Mouse (Mus musculus): ENCODE measurements around the gene 4933405L10Rik.

The 4933405L10Rik gene

DNA sequence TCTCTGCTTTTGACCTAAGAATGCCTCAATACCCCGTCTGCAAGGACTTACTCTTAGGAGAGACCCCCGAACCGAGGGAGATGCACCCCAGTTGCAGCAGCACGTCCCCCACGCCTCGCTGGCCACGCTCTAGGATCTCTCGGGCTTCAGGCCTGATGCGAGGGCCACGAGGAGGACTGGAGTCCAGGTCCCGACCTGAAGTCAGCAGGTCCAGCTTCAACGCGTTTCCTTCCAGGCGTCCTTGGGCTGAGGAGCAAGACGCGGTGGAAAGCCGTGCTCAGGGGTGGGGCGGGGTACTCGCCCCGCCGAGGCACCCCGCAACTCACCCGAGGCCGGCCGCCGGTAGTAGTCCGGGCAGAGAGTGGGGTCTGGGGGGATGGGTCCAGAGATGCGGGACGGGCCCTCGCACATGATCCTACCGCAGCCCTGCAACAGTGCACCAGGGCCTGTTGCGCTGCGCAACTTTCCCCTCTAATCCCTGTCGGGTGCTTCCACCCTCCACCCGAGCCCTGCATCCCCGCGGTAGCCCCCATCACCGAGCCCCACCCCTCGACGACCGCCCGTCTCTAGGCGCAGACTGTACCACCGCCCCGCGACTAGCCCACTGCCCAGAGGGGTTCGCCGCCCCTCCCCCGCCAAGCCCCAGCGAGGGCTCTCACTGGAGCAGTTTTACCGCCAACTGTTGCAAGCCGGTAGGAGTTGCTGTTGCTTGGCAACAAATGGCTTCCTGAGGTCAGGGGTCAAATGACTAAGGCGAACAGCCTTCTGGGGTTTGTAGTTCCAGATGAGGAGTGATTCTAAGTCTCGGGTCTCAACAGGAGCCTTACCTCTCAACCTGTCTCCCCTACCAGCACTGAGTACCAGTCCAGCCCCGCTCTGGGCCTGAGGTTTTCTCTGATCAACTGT lies at the start of gene 4933405L10Rik, which contains the start of gene Enkd1:
Gene 4933405L10Rik, plus strand, starts transcription at position 158 of the 906 bp plus-strand sequence.
Gene Enkd1, minus strand, starts transcription at position 713 of the 906 bp plus-strand sequence.
- DNase-seq (ENCODE audit: low spot score in 2 of 2): peak; percentile 72 to 82

- no peak for DNase-seq (ENCODE audit: low spot score in 2 of 2)
Measured at GRCm38 (mm10) chr8:105661167-105661566, 46.3 kb upstream of the 4933405L10Rik start.

GRCm38 (mm10) chr8:105677891-105678290 lies 29.6 kb upstream of the 4933405L10Rik start:
- DNase-seq (ENCODE audit: low spot score in 2 of 2): no peak

DNA sequence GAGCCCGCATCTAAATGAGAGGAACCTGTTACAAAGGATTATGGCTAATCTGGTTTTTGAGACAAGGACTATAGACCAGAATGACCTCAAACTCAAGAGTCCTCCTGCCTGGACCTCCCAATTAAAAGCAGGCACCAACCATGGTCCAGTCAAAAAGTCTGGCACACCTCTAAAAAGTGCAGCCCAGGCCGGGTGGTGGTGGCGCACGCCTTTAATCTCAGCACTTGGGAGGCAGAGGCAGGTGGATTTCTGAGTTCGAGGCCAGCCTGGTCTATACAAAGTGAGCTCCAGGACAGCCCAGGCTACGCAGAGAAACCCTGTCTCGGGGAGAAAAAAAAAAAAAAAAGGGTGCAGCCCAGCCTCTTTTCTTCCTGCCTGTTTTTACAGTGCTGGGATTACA lies 22.1 kb upstream of the 4933405L10Rik start:
- no peak for DNase-seq (ENCODE audit: low spot score in 2 of 2)

GRCm38 (mm10) chr8:105685796-105686308 lies 21.6 kb upstream of the 4933405L10Rik start, which contains the start of gene Carmil2:
TSS of gene Carmil2 (plus strand) at chr8:105686274.
- DNase-seq (ENCODE audit: low spot score in 2 of 2): peak; percentile 41 to 62

DNA sequence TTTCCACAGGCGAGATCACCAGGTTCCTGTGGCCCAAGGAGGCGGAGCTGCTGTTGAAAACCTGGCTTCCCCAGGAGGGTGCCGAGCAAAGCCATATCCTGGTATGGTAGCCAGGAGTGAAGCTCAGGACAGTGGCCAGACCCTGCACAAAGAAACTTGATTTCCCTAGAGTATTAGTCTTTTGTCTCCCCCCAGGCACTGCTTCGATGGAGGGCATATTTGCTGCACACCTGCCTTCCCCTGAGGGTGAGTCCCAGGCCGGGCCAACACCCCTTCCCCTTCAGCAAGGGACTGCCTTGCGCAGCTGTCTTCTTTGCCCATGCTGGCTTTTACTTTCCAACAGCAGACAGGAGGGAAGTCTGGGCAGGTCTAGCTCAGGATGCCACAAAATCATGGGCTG lies 20.9 kb upstream of the 4933405L10Rik start:
- no peak for DNase-seq (ENCODE audit: low spot score in 2 of 2)

- no peak for DNase-seq (ENCODE audit: low spot score in 2 of 2)
Measured at GRCm38 (mm10) chr8:105687512-105687911, 19.9 kb upstream of the 4933405L10Rik start.

DNA sequence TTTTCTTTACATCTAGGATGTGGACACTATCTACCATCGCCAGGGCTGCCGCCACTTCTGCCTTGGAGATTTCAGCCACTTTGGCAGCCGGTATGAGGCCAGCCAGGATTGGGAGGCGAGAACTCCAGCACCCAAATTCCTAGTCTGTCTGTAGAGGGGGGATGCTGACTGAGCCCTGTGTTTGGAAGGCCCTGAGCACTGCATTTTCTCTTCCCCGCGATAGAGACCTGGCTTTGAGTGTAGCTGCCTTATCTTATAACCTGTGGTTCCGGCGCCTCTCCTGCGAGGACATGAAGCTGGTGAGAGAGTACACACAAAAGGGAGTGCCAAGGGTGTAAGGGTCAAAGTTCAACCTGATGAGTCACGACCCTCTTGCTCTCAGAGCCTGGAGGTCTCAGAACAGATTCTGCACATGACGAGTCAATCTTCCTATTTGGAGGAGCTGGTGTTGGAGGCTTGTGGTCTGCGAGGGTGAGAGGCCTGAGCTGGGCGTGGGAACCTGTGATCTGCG lies 19.2 kb upstream of the 4933405L10Rik start:
- DNase-seq (ENCODE audit: low spot score in 2 of 2): no peak

DNA sequence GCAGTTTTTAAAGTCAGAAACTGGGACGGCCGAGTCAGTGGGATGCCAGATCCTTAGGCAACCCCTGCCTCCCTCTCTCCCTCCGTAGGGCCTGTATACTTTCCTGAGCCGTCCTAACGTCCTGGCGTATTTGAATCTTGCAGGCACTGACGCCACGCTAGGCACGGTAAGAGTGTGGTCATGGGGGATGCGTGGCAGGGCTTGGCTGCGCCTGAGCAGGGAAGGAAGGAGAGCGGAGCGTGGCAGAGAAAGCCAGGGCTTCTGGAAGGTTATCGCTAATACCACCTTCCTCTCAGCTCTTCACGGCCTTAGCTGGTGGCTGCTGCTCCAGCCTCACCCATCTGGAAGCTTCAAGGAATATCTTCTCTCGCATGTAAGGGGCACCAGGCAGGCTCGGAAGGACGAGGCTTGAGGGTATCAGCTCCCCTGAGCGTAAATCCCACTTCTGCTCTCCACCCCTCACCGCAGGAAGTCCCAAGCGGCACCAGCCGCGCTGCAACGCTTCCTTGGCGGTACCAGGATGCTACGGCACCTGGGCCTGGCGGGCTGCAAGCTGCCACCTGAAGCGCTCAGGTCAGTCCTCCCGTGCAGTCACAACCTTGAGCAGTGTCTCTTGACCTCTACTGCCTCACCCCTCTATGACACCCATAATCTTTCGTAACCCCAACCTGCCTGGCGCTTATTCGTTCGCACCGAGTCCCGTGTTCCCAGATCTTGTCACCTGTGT lies 18.0 kb upstream of the 4933405L10Rik start:
- DNase-seq (ENCODE audit: low spot score in 2 of 2): no peak

DNA sequence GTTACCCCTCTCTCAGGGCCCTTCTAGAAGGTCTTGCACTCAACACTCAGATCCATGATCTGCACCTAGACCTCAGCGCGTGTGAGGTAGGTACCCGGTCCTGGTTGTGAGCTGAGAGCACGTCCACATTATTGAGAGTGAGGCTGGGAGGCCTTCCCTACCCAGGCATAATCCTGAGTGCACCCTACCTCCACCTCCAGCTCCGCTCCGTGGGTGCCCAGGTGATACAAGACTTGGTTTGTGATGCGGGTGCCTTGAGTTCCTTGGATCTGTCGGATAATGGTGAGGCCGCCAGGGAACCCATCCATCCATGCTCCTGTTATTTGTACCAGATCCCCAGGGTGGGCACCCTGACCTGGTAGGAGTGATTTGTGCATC lies 17.5 kb upstream of the 4933405L10Rik start:
- no peak for DNase-seq (ENCODE audit: low spot score in 2 of 2)

DNA sequence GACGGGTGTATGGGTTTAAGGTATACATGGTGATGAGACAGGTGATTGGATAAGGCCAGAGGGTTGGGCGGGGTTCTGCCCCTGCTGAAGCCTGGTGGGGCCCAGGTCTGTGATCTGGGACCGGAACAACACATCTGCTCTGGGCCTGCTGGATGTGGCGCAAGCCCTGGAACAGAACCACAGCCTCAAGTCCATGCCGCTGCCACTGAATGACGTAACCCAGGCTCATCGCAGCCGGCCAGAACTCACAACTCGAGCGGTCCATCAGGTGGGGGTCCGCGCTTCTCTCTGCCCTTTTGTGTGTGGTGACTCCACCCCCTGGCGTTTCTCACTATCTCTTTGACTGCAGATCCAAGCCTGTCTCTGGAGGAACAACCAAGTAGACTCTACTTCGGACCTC lies 16.5 kb upstream of the 4933405L10Rik start:
- no peak for DNase-seq (ENCODE audit: low spot score in 2 of 2)

DNA sequence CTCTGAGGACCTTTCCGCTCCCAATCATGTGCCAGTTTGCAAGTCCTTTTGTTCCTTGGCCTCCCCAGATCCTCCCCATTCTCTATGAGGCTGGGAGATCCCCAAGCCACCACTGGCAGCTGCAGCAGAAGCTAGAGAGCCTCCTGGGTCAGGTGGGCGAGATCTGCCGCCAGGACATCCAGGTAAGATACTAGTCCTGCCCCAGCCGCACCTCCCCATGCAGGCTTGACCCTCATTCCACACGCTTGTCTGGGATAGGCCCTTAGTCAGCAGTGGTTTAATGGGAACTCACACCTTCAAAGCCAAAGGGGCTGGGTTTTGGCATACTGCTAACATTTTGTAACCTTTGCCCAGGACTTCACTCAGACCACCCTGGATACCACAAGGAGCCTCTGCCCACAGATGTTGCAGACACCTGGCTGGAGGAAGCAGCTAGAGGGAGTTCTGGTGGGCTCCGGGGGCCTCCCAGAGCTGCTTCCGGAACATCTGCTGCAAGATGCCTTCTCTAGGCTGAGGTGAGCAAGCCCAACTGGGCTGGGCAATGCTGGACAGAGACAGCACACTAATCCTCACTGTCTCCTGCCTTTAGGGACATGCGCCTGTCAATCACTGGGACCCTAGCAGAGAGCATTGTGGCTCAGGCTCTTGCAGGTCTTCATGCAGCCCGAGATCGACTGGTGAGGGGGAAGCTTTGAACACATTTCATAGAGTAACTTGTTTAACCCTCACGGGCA lies 14.8 kb upstream of the 4933405L10Rik start:
- no peak for DNase-seq (ENCODE audit: low spot score in 2 of 2)

- DNase-seq (ENCODE audit: low spot score in 2 of 2): peak; percentile 46 to 65
Measured at GRCm38 (mm10) chr8:105693648-105694047, 13.8 kb upstream of the 4933405L10Rik start.

- DNase-seq (ENCODE audit: low spot score in 2 of 2): no peak
Measured at GRCm38 (mm10) chr8:105694051-105694799, 13.2 kb upstream of the 4933405L10Rik start.

- DNase-seq (ENCODE audit: low spot score in 2 of 2): no peak
Measured at GRCm38 (mm10) chr8:105695080-105695780, 12.2 kb upstream of the 4933405L10Rik start.

DNA sequence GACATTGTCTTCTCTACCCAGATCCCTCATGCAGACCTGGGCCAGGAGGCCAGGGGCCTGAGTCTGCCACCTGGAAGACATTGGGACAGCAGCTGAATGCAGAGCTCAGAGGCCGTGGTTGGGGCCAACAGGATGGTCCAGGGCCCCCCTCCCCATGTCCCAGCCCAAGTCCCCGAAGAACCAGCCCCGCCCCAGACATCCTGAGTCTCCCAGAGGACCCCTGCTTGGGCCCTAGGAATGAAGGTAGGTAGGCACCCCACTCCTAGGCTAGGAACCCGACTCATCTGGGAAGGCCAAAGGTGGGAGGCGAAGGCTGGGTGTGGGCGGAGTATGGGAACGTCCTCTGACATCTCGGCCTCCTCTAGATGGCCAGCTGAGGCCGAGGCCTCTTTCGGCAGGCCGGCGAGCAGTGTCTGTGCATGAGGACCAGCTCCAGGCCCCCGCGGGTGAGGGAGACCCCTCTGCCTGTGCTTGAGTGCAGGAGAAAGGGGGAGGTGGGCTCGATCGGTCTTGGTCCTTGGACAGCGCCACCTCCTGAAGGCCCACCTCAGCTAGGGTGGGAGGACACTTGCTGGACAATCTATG lies 10.2 kb upstream of the 4933405L10Rik start:
- no peak for DNase-seq (ENCODE audit: low spot score in 2 of 2)

GRCm38 (mm10) chr8:105698734-105699133 lies 8.7 kb upstream of the 4933405L10Rik start:
- DNase-seq (ENCODE audit: low spot score in 2 of 2): no peak

GRCm38 (mm10) chr8:105699488-105700215 lies 7.8 kb upstream of the 4933405L10Rik start:
- no peak for DNase-seq (ENCODE audit: low spot score in 2 of 2)

DNA sequence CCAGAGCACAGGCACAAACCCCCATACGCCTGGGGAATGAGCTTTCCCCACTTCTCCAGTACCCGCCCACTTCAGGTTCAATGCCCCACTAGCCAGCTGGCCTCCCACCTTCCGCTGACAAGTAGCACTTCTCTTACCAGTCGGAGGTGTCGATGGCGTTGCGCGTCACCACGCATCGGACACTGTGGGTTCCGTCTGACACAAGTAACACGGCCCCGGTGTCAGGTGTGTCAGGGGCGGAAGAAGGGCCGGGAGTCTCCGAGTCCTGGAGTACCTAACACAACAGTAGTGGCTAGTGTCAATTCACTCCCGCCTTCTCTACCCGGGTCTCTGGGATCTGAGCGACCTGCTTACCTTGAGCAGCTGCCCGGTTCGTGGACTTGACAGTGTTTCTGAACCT lies 6.9 kb upstream of the 4933405L10Rik start:
- peak in 1 of 2 experiments; percentile 34 for DNase-seq (ENCODE audit: low spot score in 2 of 2)

Data from urinary bladder, postnatal 36 days (tissue).